Mouse (Mus musculus): ENCODE measurements around the gene Txlnb.

GRCm38 (mm10) chr10:17786771-17787170, 9.3 kb upstream of the Txlnb start:
- TF ChIP-seq CTCF (conservative IDR thresholded peaks at IDR 0.05; ENCODE audit: low read length) = no peak
- no peak for TF ChIP-seq NANOG (IDR thresholded peaks at IDR 0.05; ENCODE audit: borderline replicate concordance, low read length)
- no peak for TF ChIP-seq POU5F1 (IDR thresholded peaks at IDR 0.05; ENCODE audit: borderline replicate concordance, low read length)
